Mouse (Mus musculus): Measurements from ENCODE around the gene Efcab9. TPM values are rescaled to one million over a fixed set of nuclear protein-coding genes. Genes with fewer than 3 reads are reported as not detected.
"Not testable (repeated sequence)": the region's sequence is repeated elsewhere in the genome, so short reads cannot be mapped to it uniquely, and the experiment has no call there.

Efcab9 gene
- polyA plus RNA-seq, 1 experiment from 2014 or later, result 0.42 TPM

DNA sequence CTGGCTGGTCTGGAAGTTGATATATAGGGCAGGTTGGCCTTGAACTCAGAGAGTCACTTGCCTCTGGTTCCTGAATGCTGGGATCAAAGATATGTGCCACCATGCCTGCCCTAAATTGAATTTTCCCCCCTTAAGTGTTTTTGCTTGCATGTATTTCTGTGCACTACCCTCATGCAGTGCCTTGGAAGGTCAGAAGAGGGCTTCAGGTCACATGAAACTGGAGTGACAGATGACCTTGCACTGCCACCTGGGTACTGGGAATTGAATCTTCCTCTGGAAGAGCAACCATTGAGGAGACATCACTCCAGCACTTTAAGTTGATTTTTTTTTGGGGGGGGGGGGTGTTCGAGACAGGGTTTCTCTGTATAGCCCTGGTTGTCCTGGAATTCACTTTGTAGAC lies 1.7 kb downstream of the Efcab9 start:
- no peaks in the 10 kb centered on the region for H3K36me3 ChIP-seq
- no peak overlapping the region for H3K4me2 ChIP-seq
- ATAC-seq (replicated peaks; ENCODE audit: low FRiP score), result no peak
- H3K9ac ChIP-seq, result no peak overlapping the region
- H3K27me3 ChIP-seq, result 0 out of 2 replicates have a peak, but pooled peaks cover 11% of the 10 kb centered on the region
- no peaks in the 10 kb centered on the region for H3K9me3 ChIP-seq (replicated peaks)
- H3K27ac ChIP-seq, result no peak overlapping the region
- 93% methylated on average over 1 of the region's 1 CpGs for WGBS
- no peak overlapping the region for H3K4me3 ChIP-seq (replicated peaks)
- peaks cover 28% of the 10 kb centered on the region for H3K4me1 ChIP-seq

- Histone ChIP-seq H3K27me3 (0 out of 2 replicates have a peak, but pooled peaks cover 7% of the 10 kb centered on the region), H3K9me3 (replicated peaks) (no peaks in the 10 kb centered on the region), H3K4me3 (replicated peaks) (no peak overlapping the region), H3K9ac (no peak overlapping the region), H3K27ac (no peak overlapping the region), H3K4me2 (no peak overlapping the region), H3K4me1 (peaks cover 6% of the 10 kb centered on the region), H3K36me3 (no peaks in the 10 kb centered on the region)
- 81% methylated on average over 4 of the region's 4 CpGs for whole genome bisulfite sequencing
- ATAC-seq (replicated peaks; ENCODE audit: low FRiP score), result no peak
Measured at GRCm38 (mm10) chr11:32527006-32527405, 4.9 kb downstream of the Efcab9 start.

- H3K27ac ChIP-seq, result no peak overlapping the region
- H3K27me3 ChIP-seq, result no peaks in the 10 kb centered on the region
- peaks cover 13% of the 10 kb centered on the region; the same call in 1 of the 2 replicates for H3K36me3 ChIP-seq
- no peaks in the 10 kb centered on the region for H3K9me3 ChIP-seq (replicated peaks)
- no peak overlapping the region for H3K4me2 ChIP-seq
- no peak overlapping the region for H3K4me3 ChIP-seq (replicated peaks)
- 71% methylated on average over 11 of the region's 11 CpGs for WGBS
- ATAC-seq (replicated peaks; ENCODE audit: low FRiP score), result no peak
- H3K4me1 ChIP-seq, result no peaks in the 10 kb centered on the region
- H3K9ac ChIP-seq, result no peak overlapping the region
Measured at GRCm38 (mm10) chr11:32524122-32524920, 7.6 kb downstream of the Efcab9 start.

- Histone ChIP-seq H3K27ac (no peak overlapping the region), H3K9me3 (replicated peaks) (no peaks in the 10 kb centered on the region), H3K4me3 (replicated peaks) (no peak overlapping the region), H3K4me2 (no peak overlapping the region), H3K36me3 (peaks cover 40% of the 10 kb centered on the region), H3K4me1 (no peaks in the 10 kb centered on the region), H3K9ac (no peak overlapping the region), H3K27me3 (no peaks in the 10 kb centered on the region)
- WGBS, result 55% methylated on average over 2 of the region's 2 CpGs
- ATAC-seq (replicated peaks; ENCODE audit: low FRiP score), result no peak
Measured at GRCm38 (mm10) chr11:32521246-32521645, 10.6 kb downstream of the Efcab9 start.

DNA sequence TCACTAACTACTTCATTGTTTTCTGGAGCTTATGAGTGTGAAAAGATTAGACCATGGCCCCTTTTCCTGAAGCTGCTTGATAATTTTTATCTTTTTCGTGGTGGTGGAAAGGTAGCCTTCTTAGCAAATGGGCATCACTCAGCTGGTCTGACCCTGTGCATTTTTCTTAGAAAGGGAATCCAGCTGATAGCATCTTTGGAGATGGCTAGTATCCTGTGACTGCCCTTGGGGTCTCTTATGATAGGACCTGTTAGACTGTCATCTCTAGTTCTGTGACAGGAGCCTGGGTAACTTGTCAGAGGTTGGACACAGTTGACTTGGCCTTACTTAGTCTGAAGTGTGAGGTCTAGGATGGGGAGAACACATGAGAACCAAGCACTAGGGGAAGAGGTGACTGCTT lies 12.5 kb downstream of the Efcab9 start:
- H3K4me2 ChIP-seq, result no peak overlapping the region
- no peak overlapping the region for H3K9ac ChIP-seq
- H3K27me3 ChIP-seq, result no peaks in the 10 kb centered on the region
- H3K4me3 ChIP-seq (replicated peaks), result no peak overlapping the region
- H3K9me3 ChIP-seq (replicated peaks), result no peaks in the 10 kb centered on the region
- H3K4me1 ChIP-seq, result no peaks in the 10 kb centered on the region
- ATAC-seq (replicated peaks; ENCODE audit: low FRiP score), result no peak
- H3K36me3 ChIP-seq, result peaks cover 47% of the 10 kb centered on the region
- no peak overlapping the region for H3K27ac ChIP-seq
- 97% methylated on average over 1 of the region's 1 CpGs for WGBS

DNA sequence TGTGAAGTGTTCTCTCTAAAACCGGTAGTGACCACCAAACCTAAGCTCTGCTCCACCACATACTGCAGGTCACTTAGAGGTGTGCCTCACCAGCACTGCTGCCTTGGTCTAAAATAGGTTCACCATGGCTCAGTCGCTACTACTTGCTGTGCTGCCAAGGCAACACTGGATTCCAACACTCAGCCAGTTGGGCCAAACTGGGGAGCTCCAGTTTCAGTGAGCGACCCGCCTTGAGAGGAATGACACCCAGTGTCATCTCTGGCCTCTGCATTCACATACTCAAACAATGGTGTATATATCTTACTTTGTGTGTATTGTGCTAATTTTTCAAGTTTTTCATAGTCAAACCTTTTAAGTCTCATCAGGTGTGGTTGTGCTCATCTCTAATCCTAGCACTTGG lies 13.1 kb downstream of the Efcab9 start:
- Histone ChIP-seq H3K36me3 (peaks cover 47% of the 10 kb centered on the region), H3K4me1 (no peaks in the 10 kb centered on the region), H3K9ac (no peak overlapping the region), H3K9me3 (replicated peaks) (no peaks in the 10 kb centered on the region), H3K4me2 (no peak overlapping the region), H3K27me3 (no peaks in the 10 kb centered on the region), H3K4me3 (replicated peaks) (no peak overlapping the region), H3K27ac (no peak overlapping the region)
- WGBS, result 85% methylated on average over 4 of the region's 4 CpGs
- ATAC-seq (replicated peaks; ENCODE audit: low FRiP score), result no peak

GRCm38 (mm10) chr11:32516916-32517712 lies 14.8 kb downstream of the Efcab9 start:
- H3K4me1 ChIP-seq, result no peaks in the 10 kb centered on the region
- no peak overlapping the region for H3K4me3 ChIP-seq (replicated peaks)
- H3K36me3 ChIP-seq, result peaks cover 47% of the 10 kb centered on the region
- H3K27ac ChIP-seq, result no peak overlapping the region
- no peaks in the 10 kb centered on the region for H3K27me3 ChIP-seq
- H3K4me2 ChIP-seq, result no peak overlapping the region
- H3K9ac ChIP-seq, result no peak overlapping the region
- 82% methylated on average over 8 of the region's 8 CpGs for WGBS
- no peaks in the 10 kb centered on the region for H3K9me3 ChIP-seq (replicated peaks)
- no peak for ATAC-seq (replicated peaks; ENCODE audit: low FRiP score)

DNA sequence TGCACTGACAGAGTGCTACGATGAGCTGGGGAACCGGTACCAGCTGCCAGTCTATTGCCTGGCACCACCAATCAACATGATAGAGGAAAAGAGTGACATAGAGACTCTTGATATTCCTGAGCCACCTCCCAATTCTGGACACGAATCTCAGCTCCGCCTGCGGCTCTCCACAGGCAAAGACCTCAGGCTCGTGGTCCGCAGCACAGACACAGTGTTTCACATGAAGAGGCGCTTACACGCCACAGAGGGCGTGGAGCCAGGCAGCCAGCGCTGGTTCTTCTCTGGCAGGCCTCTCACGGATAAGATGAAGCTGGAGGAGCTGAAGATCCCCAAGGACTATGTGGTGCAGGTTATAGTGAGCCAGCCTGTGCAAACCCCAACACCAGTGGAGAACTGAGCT lies 15.8 kb downstream of the Efcab9 start:
- Histone ChIP-seq H3K9me3 (replicated peaks) (no peaks in the 10 kb centered on the region), H3K27ac (no peak overlapping the region), H3K9ac (no peak overlapping the region), H3K4me2 (no peak overlapping the region), H3K36me3 (peaks cover 47% of the 10 kb centered on the region), H3K4me1 (no peaks in the 10 kb centered on the region), H3K27me3 (no peaks in the 10 kb centered on the region), H3K4me3 (replicated peaks) (no peak overlapping the region)
- no peak for ATAC-seq (replicated peaks; ENCODE audit: low FRiP score)
- WGBS, result 90% methylated on average over 12 of the region's 12 CpGs

DNA sequence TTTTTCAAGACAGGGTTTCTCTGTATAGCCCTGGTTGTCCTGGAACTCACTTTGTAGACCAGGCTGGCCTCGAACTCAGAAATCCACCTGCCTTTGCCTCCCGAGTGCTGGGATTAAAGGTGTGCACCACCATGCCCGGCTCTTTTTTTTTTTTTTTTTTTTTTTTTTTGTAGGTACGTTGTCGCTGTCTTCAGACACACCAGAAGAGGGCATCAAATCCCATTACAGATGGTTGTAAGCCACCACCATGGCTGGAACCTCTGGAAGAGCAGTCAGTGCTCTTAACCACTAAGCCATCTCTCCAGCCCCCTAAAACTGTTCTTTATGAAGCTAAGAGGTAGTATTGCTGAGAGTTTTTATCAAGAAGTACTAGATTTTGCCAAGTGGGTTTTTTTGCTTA lies 17.0 kb downstream of the Efcab9 start:
- H3K9me3 ChIP-seq (replicated peaks); H3K9ac ChIP-seq; H3K4me1 ChIP-seq; H3K4me2 ChIP-seq; H3K27me3 ChIP-seq; H3K4me3 ChIP-seq (replicated peaks); ATAC-seq (replicated peaks; ENCODE audit: low FRiP score); H3K27ac ChIP-seq: not testable (repeated sequence)
- 98% methylated on average over 4 of the region's 5 CpGs for WGBS
- peaks cover 40% of the 10 kb centered on the region for H3K36me3 ChIP-seq

DNA sequence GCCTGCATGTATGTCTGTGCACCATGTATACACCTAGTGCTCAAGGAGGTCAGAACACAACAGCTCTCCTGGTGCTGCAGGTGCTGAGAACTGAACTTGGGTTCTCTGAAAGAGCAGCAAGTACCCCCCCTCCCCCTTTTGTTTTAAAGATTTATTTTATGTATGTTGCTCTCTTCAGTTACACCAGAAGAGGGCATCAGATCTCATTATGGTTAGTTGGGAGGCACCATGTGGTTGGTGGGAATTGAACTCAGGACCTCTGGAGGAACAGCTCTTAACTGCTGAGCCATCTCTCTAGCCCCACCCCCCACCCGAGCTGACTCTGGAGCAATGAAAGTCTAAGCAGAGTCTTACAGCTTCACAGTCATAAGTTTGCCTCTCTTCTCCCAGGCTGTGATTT lies 21.0 kb downstream of the Efcab9 start:
- ATAC-seq (replicated peaks; ENCODE audit: low FRiP score), result no peak
- 75% methylated on average over 1 of the region's 1 CpGs for WGBS
- Histone ChIP-seq H3K9me3 (replicated peaks) (no peaks in the 10 kb centered on the region), H3K4me1 (no peaks in the 10 kb centered on the region), H3K27me3 (no peaks in the 10 kb centered on the region), H3K4me2 (no peak overlapping the region), H3K4me3 (replicated peaks) (no peak overlapping the region), H3K9ac (no peak overlapping the region), H3K27ac (no peak overlapping the region), H3K36me3 (peaks cover 4% of the 10 kb centered on the region)

DNA sequence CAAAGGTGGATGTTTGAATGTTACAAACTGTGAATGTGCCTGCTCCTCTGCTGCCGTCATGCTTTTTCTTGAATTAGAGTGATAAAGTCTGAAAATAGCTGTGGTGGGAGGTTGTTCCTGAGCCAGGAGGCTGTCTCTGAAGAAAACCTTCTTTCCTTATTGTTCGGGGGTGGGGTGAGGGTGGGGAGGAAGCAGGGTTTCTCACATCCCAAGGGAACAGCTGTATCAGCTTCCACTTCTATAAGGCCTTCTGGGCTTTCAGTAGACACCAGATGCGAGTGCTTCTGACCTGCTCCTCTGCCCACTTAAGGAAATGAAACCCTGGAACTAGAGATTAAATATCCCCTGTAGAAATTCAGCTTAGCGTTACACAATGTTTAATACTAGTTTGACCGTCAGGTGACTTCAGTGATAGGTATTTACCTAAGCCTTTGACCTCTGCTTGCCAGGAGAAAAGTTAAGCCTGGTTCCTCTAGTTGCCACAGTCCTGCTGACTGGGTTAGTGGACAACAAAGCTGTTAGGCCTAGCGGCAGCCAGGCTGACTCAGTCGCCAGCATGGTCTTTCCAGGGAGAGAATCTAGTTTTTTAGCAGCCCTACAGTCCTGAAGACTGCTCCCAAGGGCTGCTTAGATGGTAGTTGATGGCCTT lies 26.7 kb downstream of the Efcab9 start:
- Histone ChIP-seq H3K36me3 (peaks cover 18% of the 10 kb centered on the region; the same call in 1 of the 2 replicates), H3K4me2 (no peak overlapping the region), H3K4me1 (no peaks in the 10 kb centered on the region), H3K27ac (peak overlapping the region; percentile 39; the same call in 1 of the 2 replicates), H3K9me3 (replicated peaks) (no peaks in the 10 kb centered on the region), H3K9ac (no peak overlapping the region), H3K27me3 (no peaks in the 10 kb centered on the region), H3K4me3 (replicated peaks) (no peak overlapping the region)
- WGBS, result 52% methylated on average over 7 of the region's 7 CpGs
- ATAC-seq (replicated peaks; ENCODE audit: low FRiP score), result no peak

DNA sequence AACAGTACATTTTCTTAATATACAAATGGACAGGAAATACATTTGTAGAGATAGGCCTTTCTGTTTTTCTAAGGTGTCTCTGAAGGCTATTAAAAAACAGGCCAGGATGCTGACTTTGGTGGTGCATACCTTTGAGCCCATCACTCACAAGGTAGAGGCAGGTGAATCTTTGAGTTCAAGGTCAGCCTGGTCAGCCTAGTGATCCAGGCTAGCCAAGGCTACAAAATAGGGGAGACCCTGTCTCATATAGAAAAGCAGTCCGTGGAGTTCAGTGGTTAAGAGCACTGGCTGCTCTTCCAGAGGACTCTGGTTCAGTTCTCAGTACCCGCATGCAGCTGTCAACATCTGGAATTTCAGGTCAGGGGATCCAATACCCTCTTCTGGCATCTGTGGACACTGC lies 28.2 kb downstream of the Efcab9 start:
- Histone ChIP-seq H3K27ac (no peak overlapping the region), H3K9me3 (replicated peaks) (no peaks in the 10 kb centered on the region), H3K27me3 (no peaks in the 10 kb centered on the region), H3K4me3 (replicated peaks) (no peak overlapping the region), H3K9ac (no peak overlapping the region), H3K36me3 (peaks cover 22% of the 10 kb centered on the region; the same call in 1 of the 2 replicates), H3K4me2 (no peak overlapping the region), H3K4me1 (no peaks in the 10 kb centered on the region)
- WGBS, result 94% methylated on average over 2 of the region's 2 CpGs
- ATAC-seq (replicated peaks; ENCODE audit: low FRiP score), result no peak
